Comparison of ENCODE assay signal across 20 mouse cellular contexts in the genomic region with DNA sequence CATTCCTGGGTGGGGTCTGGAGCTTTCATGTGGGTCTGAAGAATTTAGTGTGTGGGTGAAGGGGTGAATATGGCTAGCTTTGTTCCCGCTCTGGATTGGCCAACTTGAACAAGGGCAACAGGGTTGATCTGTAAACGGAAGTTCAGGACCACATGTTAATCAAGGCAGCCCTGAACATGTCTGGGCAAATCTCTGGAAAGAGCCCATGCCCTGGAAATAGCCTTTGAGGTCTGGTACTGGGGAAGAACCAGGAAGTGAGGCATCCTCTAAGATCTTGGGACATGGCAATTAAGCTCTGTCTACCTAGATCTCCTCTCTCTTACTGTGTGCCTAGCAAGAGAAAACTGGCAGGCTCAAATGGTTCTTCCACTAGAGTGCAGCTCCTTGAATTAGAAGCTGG. TPM values are rescaled to one million over a fixed set of nuclear protein-coding genes. Genes with fewer than 3 reads are reported as not detected.
"Had no signal": no experiment of that assay in that cellular context is flagged by ENCODE, and none has a peak within 500 bp of the region (broad histone marks: within the 10 kb centered on the region; RNA-seq: fewer than 3 reads in every experiment).

No protein-coding gene starts in this region.

- H3K36me3 ChIP-seq: lung, embryonic 15.5 days; midbrain, embryonic 13.5 days; midbrain, embryonic 15.5 days; neural tube, embryonic 12.5 days; stomach, embryonic 15.5 days had no signal

- H3K27me3 ChIP-seq: lung, embryonic 15.5 days; midbrain, embryonic 13.5 days; midbrain, embryonic 15.5 days; neural tube, embryonic 12.5 days; stomach, embryonic 15.5 days had no signal

- H3K4me2 ChIP-seq: lung, embryonic 15.5 days; midbrain, embryonic 11.5 days; midbrain, embryonic 13.5 days; midbrain, embryonic 15.5 days; neural tube, embryonic 12.5 days; stomach, embryonic 15.5 days had no signal

- H3K4me1 ChIP-seq: midbrain, embryonic 15.5 days; neural tube, embryonic 12.5 days had no signal

- H3K9ac ChIP-seq: lung, embryonic 15.5 days; midbrain, embryonic 13.5 days; midbrain, embryonic 15.5 days; neural tube, embryonic 12.5 days; stomach, embryonic 15.5 days had no signal

- H3K27ac ChIP-seq: lung, embryonic 15.5 days; macrophage; midbrain, embryonic 13.5 days; midbrain, embryonic 15.5 days; neural tube, embryonic 12.5 days; stomach, embryonic 15.5 days; stomach, postnatal 0 days had no signal

- H3K9me3 ChIP-seq: lung, embryonic 15.5 days; megakaryocyte, embryonic 14.5 days; midbrain, embryonic 13.5 days; midbrain, embryonic 15.5 days; neural tube, embryonic 12.5 days; stomach, embryonic 15.5 days had no signal

- H3K4me3 ChIP-seq: lung, embryonic 15.5 days; megakaryocyte, embryonic 14.5 days; midbrain, embryonic 13.5 days; midbrain, embryonic 15.5 days; neural tube, embryonic 12.5 days; stomach, embryonic 15.5 days had no signal

- DNase-seq: lung, adult 2 months; lung, postnatal 14 days; lung, postnatal 36 days; right cerebral cortex, postnatal 14 days; thymus, adult 2 months; thymus, postnatal 25 days had no signal

RNA-seq across cellular contexts. Expression of a gene that starts 27.7 kb away (rescaled TPM):
- total RNA-seq: megakaryocyte progenitor cell, adult 5-6 weeks; monocyte, adult 5-6 weeks; neutrophil, adult 5-6 weeks had no signal
- polyA plus RNA-seq: lung, adult 2 months; lung, embryonic 15.5 days; lung, postnatal 0 days; macrophage; neural tube, embryonic 12.5 days; testis, adult 2 months had no signal

RNA-seq across cellular contexts. Expression of a gene that starts 34.3 kb away (rescaled TPM):
- total RNA-seq: monocyte, adult 5-6 weeks had no signal
